In the genomic region with DNA sequence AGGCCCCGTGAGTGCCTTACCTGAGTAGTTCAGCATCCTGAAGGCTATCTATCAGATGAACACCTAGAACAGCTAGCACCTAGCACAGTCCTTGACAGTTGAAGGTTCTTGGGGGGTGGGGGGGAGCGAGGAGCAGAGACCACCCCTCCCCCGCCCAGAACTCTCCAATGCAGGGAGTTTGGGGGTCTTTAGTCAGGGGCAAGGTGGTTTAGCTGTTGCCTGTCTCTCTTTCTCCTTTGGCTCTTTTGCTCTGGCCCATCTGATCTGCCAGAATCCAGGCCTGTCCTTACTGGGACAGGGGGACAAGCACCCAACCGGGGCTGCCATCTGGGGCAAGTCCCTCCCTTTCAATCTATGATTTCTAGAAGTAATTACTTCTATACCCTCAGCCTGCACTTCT, we compare ENCODE assay signal across 21 mouse cellular contexts. TPM values are rescaled to one million over a fixed set of nuclear protein-coding genes. Genes with fewer than 3 reads are reported as not detected.
"Had no signal": no experiment of that assay in that cellular context is flagged by ENCODE, and none has a peak within 500 bp of the region (broad histone marks: within the 10 kb centered on the region; RNA-seq: fewer than 3 reads in every experiment).

A gene (minus strand): TSS at position 101 of the 400 bp plus-strand sequence.

- H3K4me2 ChIP-seq: limb, embryonic 13.5 days; liver, embryonic 12.5 days; liver, embryonic 15.5 days; lung, embryonic 15.5 days; midbrain, embryonic 11.5 days; midbrain, embryonic 15.5 days had no signal

- H3K27me3 ChIP-seq: limb, embryonic 13.5 days; liver, embryonic 12.5 days; lung, embryonic 15.5 days; midbrain, embryonic 15.5 days had no signal

- H3K4me3 ChIP-seq: limb, embryonic 13.5 days; liver, embryonic 12.5 days; liver, embryonic 15.5 days; lung, embryonic 15.5 days; megakaryocyte, embryonic 14.5 days; midbrain, embryonic 15.5 days had no signal

- ATAC-seq: liver, embryonic 12.5 days; midbrain, embryonic 15.5 days had no signal

- H3K36me3 ChIP-seq: liver, embryonic 15.5 days had no signal

- DNase-seq: kidney, adult 11 months; kidney, adult 8-10 months; kidney, postnatal 10 days; kidney, postnatal 4 days; left cerebral cortex, postnatal 4 days; liver; lung, adult 18-20 months; lung, postnatal 10 days; lung, postnatal 36 days; thymus, postnatal 25 days had no signal

- H3K9ac ChIP-seq: limb, embryonic 13.5 days; liver, embryonic 12.5 days; liver, embryonic 15.5 days; lung, embryonic 15.5 days; midbrain, embryonic 15.5 days had no signal

- H3K4me1 ChIP-seq: limb, embryonic 13.5 days; lung, embryonic 15.5 days had no signal

- H3K27ac ChIP-seq: limb, embryonic 13.5 days; liver, embryonic 12.5 days; liver, embryonic 15.5 days; lung, embryonic 15.5 days; midbrain, embryonic 15.5 days had no signal

- H3K9me3 ChIP-seq: limb, embryonic 13.5 days; liver, embryonic 12.5 days; liver, embryonic 15.5 days; lung, embryonic 15.5 days; megakaryocyte, embryonic 14.5 days; midbrain, embryonic 15.5 days had no signal

RNA-seq across cellular contexts. Expression of the gene that starts here (rescaled TPM):
- polyA plus RNA-seq: neural tube, embryonic 14.5 days; small intestine, adult 2 months; spleen, adult 2 months; thymus, postnatal 0 days had no signal
